Mouse (Mus musculus) small intestine, adult 2 months (tissue): Measurements from ENCODE around the gene Mfrp. TPM values are rescaled to one million over a fixed set of nuclear protein-coding genes. Genes with fewer than 3 reads are reported as not detected.

ENCODE experiments used
- H3K27ac ChIP-seq: fragments of 200-500 bp; 2 replicates; pipeline ENCODE4 v1.5.1; 2012; ENCODE audit warnings: low read depth, low read length, control low read depth, inconsistent platforms; ENCODE audit not compliant: insufficient read depth
- H3K27me3 ChIP-seq: fragments of 200-500 bp; 2 replicates; pipeline ENCODE4 v1.6.1; 2012; ENCODE audit warnings: mild to moderate bottlenecking, moderate library complexity, low read length, inconsistent platforms; ENCODE audit not compliant: control insufficient read depth, insufficient read depth
- H3K36me3 ChIP-seq: fragments of 200-500 bp; 2 replicates; pipeline ENCODE4 v1.6.1; 2012; ENCODE audit warnings: mild to moderate bottlenecking, low read length, control low read depth, inconsistent platforms; ENCODE audit not compliant: control insufficient read depth, insufficient read depth
- H3K4me1 ChIP-seq: fragments of 200-500 bp; 2 replicates; pipeline ENCODE4 v1.6.1; 2012; ENCODE audit warnings: low read length, inconsistent platforms, mixed read lengths; ENCODE audit not compliant: control insufficient read depth, insufficient read depth, insufficient read length
- H3K4me3 ChIP-seq: fragments of 200-500 bp; 2 replicates; pipeline ENCODE4 v1.5.1; 2012; ENCODE audit warnings: low read depth, mild to moderate bottlenecking, control low read depth, inconsistent platforms, low read length, moderate library complexity
- CTCF ChIP-seq: fragments of 200-500 bp; IDR thresholded peaks from 2 replicates; pipeline ENCODE4 v1.5.1; 2012; ENCODE audit warnings: low read depth, mild to moderate bottlenecking, control low read depth, inconsistent platforms, low read length, moderate library complexity, mixed read lengths; ENCODE audit not compliant: insufficient replicate concordance, insufficient read length; ENCODE audit errors: extremely low read depth
- POLR2A ChIP-seq: fragments of 200-500 bp; IDR thresholded peaks from 2 replicates; pipeline ENCODE4 v1.6.1; 2012; ENCODE audit warnings: low read depth, mild to moderate bottlenecking, control low read depth, inconsistent platforms, low read length, moderate library complexity
- WGBS: fragments of 180-500 bp; shearing (Covaris S2); methylation state at CpG from one replicate; pipeline ENCODE4 v1.1.7; 2018; 5-methylcytosine and 5-hydroxymethylcytosine counted together
- polyA plus RNA-seq: library from polyadenylated mRNA; depleted of rRNA; stranded (reverse); fragments of >200 nt; gene quantifications from 2 replicates; pipeline ENCODE4 v1.2.3, GENCODE M21; 2012

Mfrp gene
- polyA plus RNA-seq, 1 experiment = 0.04 TPM

DNA sequence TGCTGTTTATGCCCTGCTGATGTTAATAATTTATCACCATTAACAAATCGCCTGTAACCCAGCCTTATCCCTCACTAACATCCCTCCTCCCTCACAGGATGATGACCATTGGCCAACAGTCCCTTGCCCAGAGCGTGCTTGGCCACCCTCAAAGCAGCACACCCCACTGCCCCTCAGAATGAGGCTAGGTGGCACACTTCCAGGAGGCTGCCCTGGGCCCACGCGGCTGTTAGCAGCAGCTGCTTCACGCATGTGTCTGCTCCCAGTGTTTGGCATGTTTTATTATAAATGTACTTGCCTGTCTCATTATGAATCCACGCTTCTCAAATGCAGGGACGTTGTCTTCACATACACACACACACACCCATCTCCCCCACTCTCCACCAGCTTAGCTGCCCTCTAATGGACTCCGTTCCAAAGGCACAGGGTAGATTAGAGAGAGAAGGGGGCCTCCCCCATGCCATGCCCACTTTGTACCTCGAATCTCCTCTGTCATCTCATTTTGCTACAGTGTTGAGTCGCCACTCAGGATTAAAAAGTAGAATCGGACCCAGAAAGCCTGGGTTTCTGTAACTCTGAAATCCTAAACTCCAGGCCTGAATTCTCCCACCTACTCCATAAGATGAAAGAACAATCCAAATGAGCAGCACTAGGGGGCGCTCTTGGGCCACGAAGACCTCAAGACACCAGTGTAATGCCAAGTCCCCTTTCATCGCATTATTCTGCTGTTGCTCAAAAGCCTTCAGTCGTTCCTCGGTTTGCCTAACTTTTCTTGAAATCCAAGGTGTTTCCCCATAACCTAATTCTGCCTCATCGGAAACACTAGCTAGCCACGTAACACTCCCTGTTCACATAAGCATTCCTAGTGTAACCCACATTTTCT is 24.3 kb downstream of the Mfrp start:
- H3K36me3 ChIP-seq = no peaks in the 10 kb centered on the region
- H3K4me1 ChIP-seq = peaks cover 21% of the 10 kb centered on the region
- no peaks in the 10 kb centered on the region; the same call in 1 of the 2 replicates for H3K27me3 ChIP-seq
- H3K4me3 ChIP-seq = no peak overlapping the region
- 34% methylated on average over 18 of the region's 18 CpGs for WGBS
- TF ChIP-seq CTCF = peak; percentile 83; the same call in 1 of the 2 replicates
- no peak for TF ChIP-seq POLR2A
- H3K27ac ChIP-seq = no peak overlapping the region

GRCm38 (mm10) chr9:44126746-44127145 is 25.2 kb downstream of the Mfrp start:
- WGBS = 53% methylated on average over 3 of the region's 3 CpGs

DNA sequence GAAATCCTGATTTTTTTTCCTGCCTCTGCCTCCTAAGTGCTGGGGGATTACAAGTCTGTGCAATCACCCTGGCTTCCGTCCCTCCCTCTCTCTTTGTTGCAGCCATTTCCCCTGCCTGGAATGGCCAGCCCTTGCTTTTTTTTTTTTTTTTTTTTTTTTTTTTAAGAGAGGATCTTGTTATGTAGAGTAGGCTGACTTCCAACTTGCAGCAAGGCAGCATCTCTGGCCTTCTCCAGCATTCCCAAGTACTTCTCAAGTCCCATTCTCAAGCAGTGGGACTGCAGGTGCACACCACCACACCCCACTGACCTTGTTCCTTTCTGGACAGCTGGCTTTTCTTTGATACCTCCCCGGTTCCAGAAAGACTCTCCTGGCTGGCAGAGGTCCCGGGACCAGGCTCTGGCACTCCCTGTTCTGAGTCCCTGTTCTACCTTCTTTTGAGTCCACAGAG is 25.8 kb downstream of the Mfrp start:
- no peak overlapping the region for H3K4me3 ChIP-seq
- peaks cover 4% of the 10 kb centered on the region; the same call in 1 of the 2 replicates for H3K27me3 ChIP-seq
- no peaks in the 10 kb centered on the region for H3K36me3 ChIP-seq
- 20% methylated on average over 3 of the region's 3 CpGs for whole genome bisulfite sequencing
- H3K4me1 ChIP-seq = peaks cover 21% of the 10 kb centered on the region
- H3K27ac ChIP-seq = no peak overlapping the region
- TF ChIP-seq POLR2A (no peak), CTCF (no peak)

More at GRCm38 (mm10) chr9:44126746-44127145, 25.2 kb downstream of the Mfrp start:
- H3K27ac ChIP-seq = no peak overlapping the region
- peaks cover 2% of the 10 kb centered on the region; the same call in 1 of the 2 replicates for H3K27me3 ChIP-seq
- H3K4me1 ChIP-seq = peaks cover 21% of the 10 kb centered on the region
- TF ChIP-seq POLR2A = no peak
- H3K36me3 ChIP-seq = no peaks in the 10 kb centered on the region
- no peak overlapping the region for H3K4me3 ChIP-seq

DNA sequence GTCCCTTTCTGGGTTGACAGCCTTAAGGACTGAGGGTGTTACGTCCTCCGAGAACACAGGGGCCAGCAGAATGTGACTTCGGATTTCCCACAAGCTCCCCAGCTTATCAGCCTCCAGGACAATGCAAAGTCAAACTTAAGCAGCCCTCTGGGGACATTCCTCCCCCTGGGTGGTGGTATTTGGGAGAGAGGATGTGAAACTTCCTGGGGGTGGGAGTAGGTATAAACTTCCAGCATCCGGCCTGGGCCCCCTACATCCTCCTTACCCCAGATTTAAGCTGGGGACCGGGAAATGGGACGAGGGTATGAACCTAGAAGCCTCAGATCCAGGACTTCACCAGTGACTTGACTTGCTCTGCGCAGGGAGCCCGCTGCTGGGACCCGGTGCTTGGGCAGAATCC is 28.1 kb downstream of the Mfrp start:
- peaks cover 22% of the 10 kb centered on the region for H3K27me3 ChIP-seq
- peak overlapping the region; percentile 75 for H3K27ac ChIP-seq
- no peaks in the 10 kb centered on the region for H3K36me3 ChIP-seq
- 22% methylated on average over 9 of the region's 9 CpGs for WGBS
- TF ChIP-seq CTCF (no peak), POLR2A (no peak)
- H3K4me1 ChIP-seq = peaks cover 21% of the 10 kb centered on the region
- peak overlapping the region; percentile 58 for H3K4me3 ChIP-seq

DNA sequence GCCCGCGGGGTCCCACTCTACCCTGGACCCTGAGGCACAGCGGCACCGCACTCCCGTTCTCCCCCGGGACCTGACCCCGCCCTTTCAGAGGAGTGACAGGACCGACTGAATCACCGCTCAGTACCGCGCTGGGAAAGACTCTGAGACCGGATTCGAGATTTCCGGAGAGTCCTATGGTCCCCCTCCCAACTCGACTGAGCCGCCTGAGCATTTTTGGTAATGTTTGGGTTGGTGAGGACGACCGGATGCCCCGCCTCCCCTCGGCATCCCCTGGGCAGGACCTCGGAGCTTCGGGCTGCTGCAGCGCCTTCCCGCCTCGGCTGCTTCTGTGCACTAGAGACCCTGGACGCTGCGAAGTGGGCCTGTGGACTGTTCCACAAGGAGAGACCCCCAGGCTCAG is 28.5 kb downstream of the Mfrp start:
- WGBS = under 1% methylated on average over 27 of the region's 27 CpGs
- peaks cover 25% of the 10 kb centered on the region for H3K4me1 ChIP-seq
- peak overlapping the region; percentile 75 for H3K27ac ChIP-seq
- no peaks in the 10 kb centered on the region for H3K36me3 ChIP-seq
- peaks cover 26% of the 10 kb centered on the region for H3K27me3 ChIP-seq
- TF ChIP-seq CTCF (no peak), POLR2A (no peak; the same call in 1 of the 2 replicates)
- H3K4me3 ChIP-seq = peak overlapping the region; percentile 58

GRCm38 (mm10) chr9:44130581-44131275 is 29.2 kb downstream of the Mfrp start:
- Histone ChIP-seq H3K27ac (peak overlapping the region; percentile 74), H3K27me3 (peaks cover 32% of the 10 kb centered on the region), H3K4me1 (peaks cover 28% of the 10 kb centered on the region), H3K4me3 (peak overlapping the region; percentile 58; the same call in 1 of the 2 replicates), H3K36me3 (no peaks in the 10 kb centered on the region)
- TF ChIP-seq CTCF (no peak), POLR2A (no peak)
- 33% methylated on average over 19 of the region's 19 CpGs for WGBS

GRCm38 (mm10) chr9:44131276-44131590 is 29.7 kb downstream of the Mfrp start:
- peaks cover 32% of the 10 kb centered on the region for H3K27me3 ChIP-seq
- peaks cover 28% of the 10 kb centered on the region for H3K4me1 ChIP-seq
- WGBS = 66% methylated on average over 7 of the region's 7 CpGs
- peak overlapping the region; percentile 19; the same call in 1 of the 2 replicates for H3K27ac ChIP-seq
- TF ChIP-seq POLR2A (no peak), CTCF (no peak)
- no peaks in the 10 kb centered on the region for H3K36me3 ChIP-seq
- H3K4me3 ChIP-seq = no peak overlapping the region
